Mouse (Mus musculus) kidney, postnatal 0 days (tissue): ENCODE data around the gene Foxf2. TPM values are rescaled to one million over a fixed set of nuclear protein-coding genes. Genes with fewer than 3 reads are reported as not detected.

Experiments used
- ATAC-seq: fragments of 200-750 bp; cut with Nextera tagmentation; replicated peaks from 2 replicates; pipeline ENCODE4 v1.8.0; 2017; ENCODE audit warnings: low read depth, moderate number of reproducible peaks, moderate TSS enrichment, moderate library complexity; ENCODE audit not compliant: low FRiP score
- DNase-seq: peaks from one replicate; pipeline ENCODE4 v3.0.0-alpha.2; 2016; ENCODE audit warnings: low spot score
- H3K27ac ChIP-seq: fragments of 300-500 bp; sonication (generic); 2 replicates; pipeline ENCODE4 v1.5.1; 2014; ENCODE audit warnings: mild to moderate bottlenecking
- H3K27me3 ChIP-seq: fragments of 300-500 bp; sonication (generic); 2 replicates; pipeline ENCODE4 v1.6.1; 2014; ENCODE audit warnings: low read length, mixed read lengths; ENCODE audit not compliant: insufficient read depth
- H3K36me3 ChIP-seq: fragments of 300-500 bp; sonication (generic); 2 replicates; pipeline ENCODE4 v1.6.1; 2014; ENCODE audit warnings: low read length, mixed read lengths; ENCODE audit not compliant: insufficient read depth
- H3K4me1 ChIP-seq: fragments of 300-500 bp; sonication (generic); replicated peaks from 2 replicates; pipeline ENCODE4 v1.6.1; 2014; ENCODE audit warnings: antibody characterized with exemption, low read length, mixed read lengths; ENCODE audit not compliant: insufficient read depth
- H3K4me2 ChIP-seq: fragments of 300-500 bp; sonication (generic); 2 replicates; pipeline ENCODE4 v1.6.1; 2014; ENCODE audit warnings: mild to moderate bottlenecking, low read length, moderate library complexity, mixed read lengths
- H3K4me3 ChIP-seq: fragments of 300-500 bp; sonication (generic); replicated peaks from 2 replicates; pipeline ENCODE4 v1.5.1; 2014; ENCODE audit warnings: low read depth, low read length
- H3K9ac ChIP-seq: fragments of 300-500 bp; sonication (generic); 2 replicates; pipeline ENCODE4 v1.6.1; 2014; ENCODE audit warnings: low read depth, low read length
- H3K9me3 ChIP-seq: fragments of 300-500 bp; sonication (generic); replicated peaks from 2 replicates; pipeline ENCODE4 v1.6.1; 2016; ENCODE audit warnings: low read length, inconsistent platforms, mixed read lengths
- CTCF ChIP-seq: IDR thresholded peaks from 2 replicates; pipeline ENCODE4 v1.5.1; 2016; ENCODE audit warnings: antibody characterized with exemption, low read depth, mild to moderate bottlenecking, moderate library complexity
- WGBS: fragments of 180-500 bp; shearing (Covaris S2); extraction: QIAGEN DNeasy Blood & Tissue Kit; methylation state at CpG from one replicate; pipeline ENCODE4 v1.1.7; 2014; 5-methylcytosine and 5-hydroxymethylcytosine counted together
- polyA plus RNA-seq: library from polyadenylated mRNA; unstranded; fragments of >200 nt; fragmentation: Nextera tagmentation; extraction: Ambion mirVana; gene quantifications from 2 replicates; pipeline ENCODE4 v1.2.1, GENCODE M21; 2015

Gene Foxf2
- polyA plus RNA-seq, 1 experiment from 2014 or later, result not detected

DNA sequence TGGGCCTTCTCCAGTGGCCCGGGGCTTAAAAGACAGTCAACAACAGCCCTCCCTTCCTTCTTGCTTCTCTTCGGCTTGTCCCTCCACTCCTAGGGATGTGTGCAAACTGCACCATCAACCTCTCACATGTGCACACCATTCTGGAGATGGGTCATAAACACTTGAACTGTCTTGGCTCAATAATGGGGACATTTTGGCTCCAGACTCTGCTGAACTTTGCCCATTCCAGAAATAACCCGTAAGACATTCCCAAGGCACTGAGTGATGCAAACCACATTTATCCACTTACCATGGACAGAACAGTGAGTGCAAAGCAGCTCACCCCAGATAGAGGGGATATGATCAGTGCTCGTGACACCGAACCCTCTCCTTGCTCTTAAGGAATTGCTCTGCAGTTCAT lies 26.0 kb upstream of the Foxf2 start:
- ATAC-seq, result no peak
- Histone ChIP-seq H3K36me3 (no peaks in the 10 kb centered on the region), H3K27ac (no peak overlapping the region), H3K27me3 (no peaks in the 10 kb centered on the region), H3K4me3 (no peak overlapping the region), H3K9me3 (no peaks in the 10 kb centered on the region), H3K4me2 (no peak overlapping the region), H3K9ac (no peak overlapping the region), H3K4me1 (no peaks in the 10 kb centered on the region)
- DNase-seq, result no peak
- TF ChIP-seq CTCF, result no peak
- 78% methylated on average over 5 of the region's 5 CpGs for WGBS

DNA sequence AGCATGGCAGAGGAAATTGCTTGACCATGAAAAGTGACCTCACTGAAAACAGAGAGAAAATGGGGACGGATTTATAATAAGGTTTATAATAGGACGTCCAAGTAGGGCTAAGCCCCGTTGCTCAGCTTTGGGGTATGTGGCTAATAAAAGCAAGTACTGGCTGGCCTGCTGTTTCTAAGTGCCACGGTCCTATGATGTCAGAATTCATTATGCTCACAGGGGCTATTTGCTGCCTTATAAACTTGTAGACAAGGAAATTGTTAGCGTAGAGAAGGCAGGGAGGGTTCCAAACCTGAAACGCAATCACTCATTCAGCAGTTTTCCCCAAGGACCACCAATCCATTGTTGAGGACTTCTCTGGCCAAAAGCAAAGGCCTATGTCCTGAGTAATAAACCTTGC lies 21.7 kb upstream of the Foxf2 start:
- ATAC-seq, result no peak
- no peak overlapping the region for H3K4me3 ChIP-seq
- H3K4me1 ChIP-seq, result no peaks in the 10 kb centered on the region
- no peak overlapping the region for H3K27ac ChIP-seq
- no peaks in the 10 kb centered on the region for H3K36me3 ChIP-seq
- no peaks in the 10 kb centered on the region for H3K9me3 ChIP-seq
- 67% methylated on average over 6 of the region's 6 CpGs for WGBS
- no peak for DNase-seq
- H3K9ac ChIP-seq, result no peak overlapping the region
- H3K4me2 ChIP-seq, result no peak overlapping the region
- no peaks in the 10 kb centered on the region for H3K27me3 ChIP-seq
- no peak for TF ChIP-seq CTCF

DNA sequence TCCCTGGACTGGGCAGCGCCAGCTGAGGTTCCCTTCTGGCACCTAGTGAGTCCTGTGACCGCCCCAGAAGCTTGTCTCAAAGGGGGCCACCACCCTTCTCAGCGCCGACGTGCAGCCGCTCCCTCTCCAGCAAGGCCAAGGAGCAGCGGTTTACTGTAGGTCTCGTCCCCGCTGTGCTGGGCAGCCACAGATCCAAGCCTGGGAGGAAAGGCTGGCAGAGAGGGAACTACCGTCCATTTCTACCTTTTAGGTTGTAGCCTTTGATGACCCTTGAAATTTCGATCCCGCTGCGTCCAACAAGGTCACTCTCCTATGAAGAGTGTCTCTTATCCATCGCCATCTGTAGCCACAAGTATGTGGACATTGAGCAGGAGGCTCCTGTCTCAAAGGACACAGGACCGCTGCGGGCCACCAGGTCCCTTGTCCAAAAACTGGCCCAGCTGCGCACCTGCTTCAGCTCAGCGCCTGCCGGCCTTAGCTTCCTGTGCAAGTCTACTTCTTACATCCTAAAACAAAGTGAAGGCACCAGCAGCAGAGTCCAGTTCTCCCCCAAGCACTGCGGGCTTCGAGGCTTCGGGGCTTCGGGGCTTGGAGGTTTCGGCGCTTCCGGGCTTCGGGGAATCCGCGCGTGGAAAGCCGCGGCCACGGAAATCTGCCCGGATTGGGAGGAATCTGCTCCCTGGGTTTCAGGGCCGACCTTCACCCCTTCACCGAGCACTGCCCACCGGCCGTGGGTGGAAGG lies 10.7 kb upstream of the Foxf2 start:
- H3K27me3 ChIP-seq, result peaks cover 80% of the 10 kb centered on the region
- no peak overlapping the region for H3K4me2 ChIP-seq
- no peaks in the 10 kb centered on the region for H3K9me3 ChIP-seq
- no peak overlapping the region for H3K9ac ChIP-seq
- H3K27ac ChIP-seq, result no peak overlapping the region
- H3K36me3 ChIP-seq, result no peaks in the 10 kb centered on the region
- DNase-seq, result no peak
- 0 out of 2 replicates have a peak, but pooled peaks cover 3% of the 10 kb centered on the region for H3K4me1 ChIP-seq
- no peak for ATAC-seq
- TF ChIP-seq CTCF, result no peak
- H3K4me3 ChIP-seq, result no peak overlapping the region
- WGBS, result 3% methylated on average over 38 of the region's 38 CpGs

DNA sequence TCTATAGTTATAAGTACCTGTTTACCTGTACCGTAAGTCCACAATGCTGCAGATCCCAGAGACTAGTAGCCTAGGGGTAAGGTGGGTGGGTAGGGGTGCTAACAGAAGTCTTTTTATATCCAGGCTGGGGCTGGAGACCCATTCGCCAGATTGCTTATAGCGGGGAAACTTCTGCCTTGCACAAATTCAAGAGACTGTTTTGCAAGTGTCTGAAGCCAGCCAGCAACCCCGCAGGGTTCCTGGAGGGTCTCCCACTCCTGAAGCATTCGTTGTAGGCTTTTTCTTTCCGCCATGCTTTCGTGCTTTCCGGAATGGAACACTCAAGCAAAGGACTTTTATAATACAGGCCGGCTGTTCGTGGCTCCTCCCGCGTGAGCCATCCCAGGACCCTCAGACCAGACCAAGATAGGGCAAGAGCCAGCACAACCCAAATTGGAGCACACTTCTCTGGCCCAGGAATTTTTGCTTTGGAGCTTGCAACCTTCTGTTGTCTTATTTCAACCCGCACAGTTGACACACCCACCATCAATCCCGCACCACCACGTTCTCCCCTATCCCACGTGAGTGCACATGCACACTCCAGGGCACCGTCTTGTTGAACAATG lies 10.0 kb upstream of the Foxf2 start:
- WGBS, result 2% methylated on average over 17 of the region's 17 CpGs
- ATAC-seq (no peak), DNase-seq (no peak)
- Histone ChIP-seq H3K4me2 (no peak overlapping the region), H3K36me3 (no peaks in the 10 kb centered on the region), H3K9me3 (no peaks in the 10 kb centered on the region), H3K27ac (no peak overlapping the region), H3K9ac (no peak overlapping the region), H3K4me3 (no peak overlapping the region), H3K27me3 (peaks cover 88% of the 10 kb centered on the region), H3K4me1 (0 out of 2 replicates have a peak, but pooled peaks cover 7% of the 10 kb centered on the region)
- no peak for TF ChIP-seq CTCF

DNA sequence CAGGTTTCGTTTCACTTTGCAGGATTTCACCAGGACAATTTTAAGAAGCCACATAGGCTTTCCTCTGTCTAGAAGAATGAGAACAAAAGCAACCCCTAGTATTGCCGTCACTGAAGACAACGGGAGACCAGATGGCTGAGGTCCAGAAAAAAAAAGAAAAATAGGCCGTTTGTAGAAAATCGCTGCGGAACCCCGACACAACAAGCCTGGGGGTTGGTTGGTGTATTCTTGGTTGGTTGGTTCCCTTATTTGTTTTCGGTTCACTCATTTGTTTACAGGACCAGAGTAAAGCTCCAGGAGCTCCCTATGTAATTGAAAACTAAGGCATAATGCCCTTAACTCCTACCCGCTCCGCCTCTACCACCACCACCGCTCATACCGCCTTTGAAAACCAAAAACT lies 7.6 kb upstream of the Foxf2 start:
- H3K27ac ChIP-seq, result no peak overlapping the region
- ATAC-seq (no peak), DNase-seq (no peak)
- no peaks in the 10 kb centered on the region for H3K9me3 ChIP-seq
- no peak overlapping the region for H3K9ac ChIP-seq
- peak overlapping the region; percentile 47 for H3K4me2 ChIP-seq
- 0 out of 2 replicates have a peak, but pooled peaks cover 7% of the 10 kb centered on the region for H3K4me1 ChIP-seq
- H3K4me3 ChIP-seq, result peak overlapping the region; percentile 13; the same call in 1 of the 2 replicates
- no peaks in the 10 kb centered on the region for H3K36me3 ChIP-seq
- TF ChIP-seq CTCF, result no peak
- peaks cover 97% of the 10 kb centered on the region for H3K27me3 ChIP-seq
- WGBS, result 1% methylated on average over 12 of the region's 12 CpGs

DNA sequence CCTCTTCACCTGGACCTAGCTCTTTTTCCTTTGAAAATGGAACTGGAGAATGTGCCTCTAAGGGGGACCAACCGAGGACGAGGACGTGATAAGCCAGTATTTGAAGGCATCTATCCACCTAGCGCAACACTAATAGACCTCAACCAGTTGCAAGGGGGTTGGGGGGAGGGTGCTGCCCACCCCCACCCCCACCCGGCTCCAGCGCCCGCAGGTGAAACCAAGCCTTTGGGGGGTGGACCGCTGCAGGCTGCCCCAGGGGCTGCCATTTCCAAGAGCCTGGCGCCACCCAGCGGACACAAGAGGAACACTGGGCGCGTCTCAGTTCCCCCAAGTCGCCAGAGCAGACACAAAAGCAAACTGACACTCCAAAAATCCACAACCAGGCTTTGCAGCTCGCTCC lies 7.2 kb upstream of the Foxf2 start:
- WGBS, result 2% methylated on average over 14 of the region's 14 CpGs
- TF ChIP-seq CTCF, result peak; percentile 83
- Histone ChIP-seq H3K4me1 (0 out of 2 replicates have a peak, but pooled peaks cover 7% of the 10 kb centered on the region), H3K36me3 (no peaks in the 10 kb centered on the region), H3K9ac (no peak overlapping the region), H3K9me3 (no peaks in the 10 kb centered on the region), H3K4me2 (peak overlapping the region; percentile 47), H3K27ac (no peak overlapping the region), H3K4me3 (peak overlapping the region; percentile 13; the same call in 1 of the 2 replicates), H3K27me3 (peaks cover 97% of the 10 kb centered on the region)
- DNase-seq, result peak; percentile 85
- 0 out of 2 replicates have a peak, but pooled peaks have one; percentile 47 for ATAC-seq
